Mouse (Mus musculus) heart, embryonic 10.5 days (tissue): Measurements from ENCODE around the gene Bcam. TPM values are rescaled to one million over a fixed set of nuclear protein-coding genes. Genes with fewer than 3 reads are reported as not detected.
A peak's percentile ranks its signal among the peaks of the same experiment; 100 is the strongest.
"Not testable (repeated sequence)": the region's sequence is repeated elsewhere in the genome, so short reads cannot be mapped to it uniquely, and the experiment has no call there.

Source experiments
- DNase-seq: peaks from one replicate; pipeline ENCODE4 v3.0.0-alpha.2; 2017; ENCODE audit warnings: low spot score
- H3K27ac ChIP-seq: fragments of 300-500 bp; sonication (generic); 2 replicates; pipeline ENCODE4 v1.5.1; 2016; ENCODE audit warnings: mild to moderate bottlenecking
- H3K27me3 ChIP-seq: fragments of 300-500 bp; sonication (generic); 2 replicates; pipeline ENCODE4 v1.6.1; 2016; ENCODE audit warnings: mild to moderate bottlenecking; ENCODE audit not compliant: poor library complexity, insufficient read depth, severe bottlenecking
- H3K36me3 ChIP-seq: fragments of 300-500 bp; sonication (generic); 2 replicates; pipeline ENCODE4 v1.6.1; 2016; ENCODE audit warnings: mild to moderate bottlenecking, moderate library complexity
- H3K4me1 ChIP-seq: fragments of 300-500 bp; sonication (generic); 2 replicates; pipeline ENCODE4 v1.6.1; 2016; ENCODE audit warnings: mild to moderate bottlenecking
- H3K4me3 ChIP-seq: fragments of 300-500 bp; sonication (generic); 2 replicates; pipeline ENCODE4 v1.5.1; 2016; ENCODE audit warnings: mild to moderate bottlenecking, moderate library complexity
- H3K9me3 ChIP-seq: fragments of 300-500 bp; sonication (generic); 2 replicates; pipeline ENCODE4 v1.6.1; 2016; ENCODE audit warnings: mild to moderate bottlenecking, moderate library complexity
- WGBS: fragments of 180-500 bp; shearing (Covaris S2); methylation state at CpG from one replicate; pipeline ENCODE4 v1.1.7; 2016; 5-methylcytosine and 5-hydroxymethylcytosine counted together
- polyA plus RNA-seq: library from polyadenylated mRNA; unstranded; fragments of >200 nt; fragmentation: Nextera tagmentation; extraction: Ambion mirVana; gene quantifications from 2 replicates; pipeline ENCODE4 v1.2.1, GENCODE M21; 2016

Gene Bcam
- polyA plus RNA-seq, 1 experiment from 2014 or later, result 140 TPM

- H3K27me3 ChIP-seq, result peaks cover 23% of the 10 kb centered on the region
- no peak overlapping the region for H3K4me3 ChIP-seq
- DNase-seq, result no peak
- H3K4me1 ChIP-seq, result peaks cover 7% of the 10 kb centered on the region; the same call in 1 of the 2 replicates
- no peaks in the 10 kb centered on the region for H3K36me3 ChIP-seq
- 0 out of 2 replicates have a peak, but pooled peaks cover 6% of the 10 kb centered on the region for H3K9me3 ChIP-seq
- H3K27ac ChIP-seq, result no peak overlapping the region
- WGBS, result 19% methylated on average over 2 of the region's 2 CpGs
Measured at GRCm38 (mm10) chr7:19800764-19801163, 29.9 kb upstream of the Bcam start.

- Histone ChIP-seq H3K4me3 (peak within 1 kb of the TSS; percentile 44), H3K36me3 (no peaks in the 10 kb centered on the region), H3K27me3 (peaks cover 43% of the 10 kb centered on the region), H3K9me3 (no peaks in the 10 kb centered on the region), H3K4me1 (peaks cover 7% of the 10 kb centered on the region; the same call in 1 of the 2 replicates), H3K27ac (0 out of 2 replicates have a peak within 1 kb of the TSS, but pooled peaks have one; percentile 52)
- WGBS, result 3% methylated on average over 32 of the region's 32 CpGs
- peak; percentile 83 for DNase-seq
Measured at GRCm38 (mm10) chr7:19796697-19797588, 26.1 kb upstream of the Bcam start, which contains the start of gene Cblc. Gene Cblc (minus strand): TSS chr7:19796809.

- Histone ChIP-seq H3K9me3 (no peaks in the 10 kb centered on the region), H3K4me3 (peak overlapping the region; percentile 44), H3K27me3 (peaks cover 43% of the 10 kb centered on the region), H3K27ac (0 out of 2 replicates have a peak overlapping the region, but pooled peaks have one; percentile 52), H3K36me3 (no peaks in the 10 kb centered on the region), H3K4me1 (peaks cover 7% of the 10 kb centered on the region; the same call in 1 of the 2 replicates)
- no peak for DNase-seq
- 11% methylated on average over 18 of the region's 18 CpGs for WGBS
Measured at GRCm38 (mm10) chr7:19796254-19796653, 25.4 kb upstream of the Bcam start.

GRCm38 (mm10) chr7:19795236-19795635, 24.4 kb upstream of the Bcam start:
- H3K36me3 ChIP-seq, result no peaks in the 10 kb centered on the region
- H3K27ac ChIP-seq, result no peak overlapping the region
- WGBS, result 59% methylated on average over 2 of the region's 2 CpGs
- DNase-seq, result no peak
- H3K4me3 ChIP-seq, result no peak overlapping the region
- H3K4me1 ChIP-seq, result peaks cover 7% of the 10 kb centered on the region; the same call in 1 of the 2 replicates
- peaks cover 48% of the 10 kb centered on the region for H3K27me3 ChIP-seq
- no peaks in the 10 kb centered on the region for H3K9me3 ChIP-seq

- no peaks in the 10 kb centered on the region for H3K9me3 ChIP-seq
- no peak overlapping the region for H3K27ac ChIP-seq
- no peak overlapping the region for H3K4me3 ChIP-seq
- 82% methylated on average over 19 of the region's 19 CpGs for WGBS
- H3K4me1 ChIP-seq, result peaks cover 11% of the 10 kb centered on the region
- H3K27me3 ChIP-seq, result peaks cover 52% of the 10 kb centered on the region
- no peak for DNase-seq
- H3K36me3 ChIP-seq, result no peaks in the 10 kb centered on the region
Measured at GRCm38 (mm10) chr7:19792701-19793630, 22.1 kb upstream of the Bcam start.

- 79% methylated on average over 2 of the region's 2 CpGs for WGBS
- not testable (repeated sequence) for H3K27ac ChIP-seq, H3K4me3 ChIP-seq, H3K9me3 ChIP-seq, H3K4me1 ChIP-seq, DNase-seq, H3K36me3 ChIP-seq
- peaks cover 40% of the 10 kb centered on the region for H3K27me3 ChIP-seq
Measured at GRCm38 (mm10) chr7:19791504-19791903, 20.7 kb upstream of the Bcam start.

GRCm38 (mm10) chr7:19789904-19790347, 19.1 kb upstream of the Bcam start:
- peaks cover 9% of the 10 kb centered on the region for H3K4me1 ChIP-seq
- peak; percentile 93 for DNase-seq
- peaks cover 26% of the 10 kb centered on the region; the same call in 1 of the 2 replicates for H3K27me3 ChIP-seq
- peak overlapping the region; percentile 62 for H3K27ac ChIP-seq
- H3K9me3 ChIP-seq, result no peaks in the 10 kb centered on the region
- 2% methylated on average over 19 of the region's 19 CpGs for WGBS
- no peaks in the 10 kb centered on the region for H3K36me3 ChIP-seq
- H3K4me3 ChIP-seq, result peak overlapping the region; percentile 54

GRCm38 (mm10) chr7:19785874-19786458, 15.2 kb upstream of the Bcam start:
- Histone ChIP-seq H3K27ac (no peak overlapping the region), H3K36me3 (no peaks in the 10 kb centered on the region), H3K27me3 (peaks cover 8% of the 10 kb centered on the region; the same call in 1 of the 2 replicates), H3K4me1 (peaks cover 9% of the 10 kb centered on the region), H3K4me3 (no peak overlapping the region), H3K9me3 (no peaks in the 10 kb centered on the region)
- WGBS, result 41% methylated on average over 12 of the region's 12 CpGs
- no peak for DNase-seq

GRCm38 (mm10) chr7:19784764-19785535, 14.1 kb upstream of the Bcam start:
- H3K36me3 ChIP-seq, result no peaks in the 10 kb centered on the region

GRCm38 (mm10) chr7:19783630-19784029, 12.8 kb upstream of the Bcam start:
- H3K27me3 ChIP-seq, result no peaks in the 10 kb centered on the region
- DNase-seq, result no peak
- peaks cover 5% of the 10 kb centered on the region; the same call in 1 of the 2 replicates for H3K4me1 ChIP-seq
- no peak overlapping the region for H3K4me3 ChIP-seq
- no peak overlapping the region for H3K27ac ChIP-seq
- H3K9me3 ChIP-seq, result no peaks in the 10 kb centered on the region; the same call in 1 of the 2 replicates
- no peaks in the 10 kb centered on the region for H3K36me3 ChIP-seq
- 76% methylated on average over 8 of the region's 8 CpGs for WGBS

More at GRCm38 (mm10) chr7:19784764-19785535, 14.1 kb upstream of the Bcam start:
- no peak overlapping the region; the same call in 1 of the 2 replicates for H3K27ac ChIP-seq
- no peaks in the 10 kb centered on the region for H3K9me3 ChIP-seq
- WGBS, result 20% methylated on average over 11 of the region's 11 CpGs
- no peak overlapping the region for H3K4me3 ChIP-seq
- DNase-seq, result no peak
- H3K27me3 ChIP-seq, result 0 out of 2 replicates have a peak, but pooled peaks cover 4% of the 10 kb centered on the region
- H3K4me1 ChIP-seq, result peaks cover 9% of the 10 kb centered on the region

GRCm38 (mm10) chr7:19782645-19783044, 11.8 kb upstream of the Bcam start:
- DNase-seq, result no peak
- Histone ChIP-seq H3K4me1 (peaks cover 5% of the 10 kb centered on the region; the same call in 1 of the 2 replicates), H3K4me3 (no peak overlapping the region), H3K27ac (no peak overlapping the region), H3K27me3 (no peaks in the 10 kb centered on the region), H3K36me3 (no peaks in the 10 kb centered on the region), H3K9me3 (no peaks in the 10 kb centered on the region; the same call in 1 of the 2 replicates)
- WGBS, result 85% methylated on average over 4 of the region's 4 CpGs
